Mouse (Mus musculus) kidney, adult 11 months (tissue): ENCODE measurements at regions not wholly inside any gene's neighbourhood (a gene's known extent, or its start where the extent isn't known, plus 50 kb on each side); places are given as distances from the start of the nearest gene placed in this dataset.

Source experiments
- DNase-seq: peaks from one replicate; pipeline ENCODE4 v3.0.0; 2022

GRCm38 (mm10) chr16:24137266-24138033 is 148.8 kb upstream of the Bcl6 start:
- DNase-seq, result no peak

DNA sequence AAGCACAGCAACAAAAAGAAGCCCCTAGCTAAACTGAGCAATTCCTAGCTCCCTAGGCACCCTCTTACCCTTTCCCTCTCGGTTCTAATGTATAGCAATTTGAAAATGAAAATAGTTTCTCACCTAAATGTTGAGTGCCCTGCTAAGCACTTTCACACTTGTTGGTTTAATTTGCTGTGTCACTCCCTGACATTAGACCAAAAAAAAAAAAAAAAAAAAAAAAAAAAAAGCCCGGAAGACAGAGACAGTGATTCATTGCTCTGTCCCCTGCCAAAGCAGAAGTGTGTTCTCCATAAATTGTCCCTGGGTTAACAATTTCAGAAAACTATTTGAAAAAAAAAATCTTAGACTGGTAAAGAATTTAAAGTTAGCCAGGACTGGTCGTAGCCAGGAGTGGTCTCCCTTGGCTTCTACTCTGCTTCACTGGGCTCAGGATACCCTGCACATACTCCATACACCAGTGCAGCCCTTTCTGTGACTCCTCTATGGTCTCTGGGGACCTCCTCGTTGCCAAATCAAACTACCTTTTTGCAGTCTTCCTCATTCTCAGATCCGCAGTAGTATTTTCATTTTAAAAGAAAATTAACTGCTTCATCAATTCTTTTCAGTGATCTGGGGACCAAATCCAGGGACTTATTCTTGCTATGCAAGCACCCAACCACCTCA is 148.0 kb upstream of the Bcl6 start:
- DNase-seq, result no peak

GRCm38 (mm10) chr16:24135841-24136240 is 147.2 kb upstream of the Bcl6 start:
- no peak for DNase-seq

DNA sequence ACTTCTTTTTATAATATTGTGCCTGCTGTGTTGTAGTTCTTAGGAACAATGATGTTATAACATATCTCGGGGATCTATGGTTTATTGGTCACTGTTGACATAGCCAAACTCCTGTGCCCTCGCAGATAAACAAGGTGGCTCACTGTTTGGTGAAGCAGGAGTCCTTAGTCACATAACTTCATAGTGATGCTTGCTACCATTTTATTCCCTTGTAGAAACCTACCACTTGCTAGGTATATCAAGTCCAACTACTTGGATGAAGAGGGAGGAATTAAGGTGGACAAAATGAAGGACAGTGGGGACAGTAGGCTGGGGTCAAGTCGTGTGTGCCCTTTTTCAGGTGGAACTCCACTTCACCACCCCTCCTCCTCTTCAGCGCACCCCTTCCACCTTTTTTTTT is 146.7 kb upstream of the Bcl6 start:
- no peak for DNase-seq

GRCm38 (mm10) chr16:24134486-24135050 is 145.9 kb upstream of the Bcl6 start:
- DNase-seq, result no peak

DNA sequence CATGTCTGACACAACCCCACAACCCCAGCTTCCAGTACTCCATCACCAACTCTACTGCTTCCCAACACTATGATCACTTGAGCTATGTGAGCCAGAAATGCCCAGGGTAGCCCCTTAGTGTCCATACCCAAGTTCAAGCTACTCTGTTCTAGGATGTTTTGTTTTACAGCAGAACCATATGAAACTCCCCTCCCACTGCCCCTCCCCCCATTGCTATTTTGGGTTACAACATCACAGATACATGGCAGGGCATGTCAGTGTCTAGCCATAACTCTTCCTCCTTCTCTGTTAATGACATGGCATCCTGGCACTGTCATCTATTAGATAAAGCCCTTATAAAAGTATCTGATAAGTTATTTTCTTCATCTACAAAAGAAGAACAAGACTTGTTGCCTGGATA is 142.0 kb upstream of the Bcl6 start:
- no peak for DNase-seq

DNA sequence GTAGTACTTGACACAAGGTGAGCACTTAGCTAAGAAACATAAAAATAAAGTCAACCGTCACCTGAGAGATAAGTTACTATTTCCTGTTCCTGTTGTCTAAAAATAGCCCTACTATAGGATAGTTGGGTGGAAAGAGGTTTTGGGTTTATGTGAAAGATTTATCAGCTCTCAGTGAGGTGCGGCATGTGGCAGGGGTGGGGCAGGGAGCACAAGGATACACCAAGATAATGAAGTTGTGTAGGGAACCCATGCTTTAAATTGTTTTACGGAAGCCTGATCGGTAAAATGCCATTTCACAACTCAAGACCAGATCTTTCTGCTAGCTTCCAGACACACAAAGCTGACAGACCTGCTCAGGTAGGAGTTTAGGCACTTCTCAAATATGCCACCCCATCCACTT is 141.0 kb upstream of the Bcl6 start:
- DNase-seq, result no peak

DNA sequence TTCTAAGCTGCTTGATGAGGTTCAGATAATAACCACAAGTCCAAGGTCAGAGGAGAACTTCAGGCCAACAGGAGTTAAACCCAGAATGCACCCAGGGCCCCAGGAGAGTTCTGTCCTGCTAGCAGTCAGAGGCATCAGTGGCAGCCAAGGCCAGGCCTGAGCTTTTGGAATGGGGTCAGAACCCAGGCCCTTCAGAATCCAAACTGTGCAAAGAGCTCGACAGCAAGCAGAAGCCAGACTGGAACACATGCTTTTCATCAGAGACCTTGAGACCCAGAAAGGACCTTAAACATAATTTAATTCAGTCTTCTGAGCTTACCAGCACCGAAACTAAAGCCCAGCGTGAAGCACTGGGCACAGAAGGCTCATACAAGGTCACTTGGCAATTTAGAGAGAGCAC is 139.9 kb upstream of the Bcl6 start:
- peak; percentile 24 for DNase-seq

- no peak for DNase-seq
Measured at GRCm38 (mm10) chr16:24124766-24125165, 136.1 kb upstream of the Bcl6 start.

DNA sequence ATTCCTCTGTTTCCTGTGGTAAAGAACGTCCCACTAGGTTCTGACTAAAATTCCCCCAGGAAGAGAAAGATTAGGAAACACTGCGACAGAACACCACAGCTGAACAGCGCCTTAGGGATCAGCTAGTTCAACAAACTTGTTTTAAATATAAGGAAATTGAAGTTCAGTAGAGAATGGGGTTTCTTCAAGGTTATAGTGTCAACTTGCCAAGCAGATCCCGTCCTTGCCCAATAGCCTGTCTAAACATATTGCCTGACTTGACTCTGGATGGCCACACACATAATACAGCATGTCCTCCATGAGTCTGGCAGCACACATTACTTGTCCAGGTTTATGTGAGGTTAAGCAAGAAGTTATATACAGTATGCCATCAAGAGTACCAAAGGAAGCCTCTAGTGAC is 135.4 kb upstream of the Bcl6 start:
- no peak for DNase-seq

- no peak for DNase-seq
Measured at GRCm38 (mm10) chr16:24121633-24122032, 133.0 kb upstream of the Bcl6 start.

- no peak for DNase-seq
Measured at GRCm38 (mm10) chr16:24120836-24121235, 132.2 kb upstream of the Bcl6 start.

GRCm38 (mm10) chr16:24118487-24118886 is 129.8 kb upstream of the Bcl6 start:
- DNase-seq, result no peak

- no peak for DNase-seq
Measured at GRCm38 (mm10) chr16:24102854-24103690, 114.4 kb upstream of the Bcl6 start.

GRCm38 (mm10) chr16:24097596-24097995 is 108.9 kb upstream of the Bcl6 start:
- DNase-seq, result no peak

GRCm38 (mm10) chr16:24096076-24096475 is 107.4 kb upstream of the Bcl6 start:
- DNase-seq, result no peak

DNA sequence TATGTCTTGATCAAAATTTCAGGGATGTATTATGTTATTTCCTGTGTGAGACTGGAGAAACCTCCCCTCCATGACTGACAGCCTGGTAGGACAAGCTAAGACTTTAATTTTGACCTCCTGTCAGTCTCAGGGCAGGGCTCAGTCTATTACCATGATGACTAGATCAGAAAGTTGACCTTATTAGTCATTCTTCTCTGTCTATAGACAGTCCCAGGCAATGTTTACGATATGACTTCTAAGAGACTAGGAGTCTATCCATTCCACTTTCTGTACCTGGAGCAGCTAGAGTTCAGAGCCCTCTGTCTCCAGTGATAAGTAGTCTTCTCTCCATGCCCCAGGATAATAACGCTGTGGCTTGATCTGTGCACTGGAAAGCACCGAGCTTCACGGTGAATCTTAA is 107.0 kb upstream of the Bcl6 start:
- DNase-seq, result no peak

GRCm38 (mm10) chr16:24094566-24094965 is 105.9 kb upstream of the Bcl6 start:
- no peak for DNase-seq

GRCm38 (mm10) chr16:24093624-24094023 is 105.0 kb upstream of the Bcl6 start:
- DNase-seq, result no peak

DNA sequence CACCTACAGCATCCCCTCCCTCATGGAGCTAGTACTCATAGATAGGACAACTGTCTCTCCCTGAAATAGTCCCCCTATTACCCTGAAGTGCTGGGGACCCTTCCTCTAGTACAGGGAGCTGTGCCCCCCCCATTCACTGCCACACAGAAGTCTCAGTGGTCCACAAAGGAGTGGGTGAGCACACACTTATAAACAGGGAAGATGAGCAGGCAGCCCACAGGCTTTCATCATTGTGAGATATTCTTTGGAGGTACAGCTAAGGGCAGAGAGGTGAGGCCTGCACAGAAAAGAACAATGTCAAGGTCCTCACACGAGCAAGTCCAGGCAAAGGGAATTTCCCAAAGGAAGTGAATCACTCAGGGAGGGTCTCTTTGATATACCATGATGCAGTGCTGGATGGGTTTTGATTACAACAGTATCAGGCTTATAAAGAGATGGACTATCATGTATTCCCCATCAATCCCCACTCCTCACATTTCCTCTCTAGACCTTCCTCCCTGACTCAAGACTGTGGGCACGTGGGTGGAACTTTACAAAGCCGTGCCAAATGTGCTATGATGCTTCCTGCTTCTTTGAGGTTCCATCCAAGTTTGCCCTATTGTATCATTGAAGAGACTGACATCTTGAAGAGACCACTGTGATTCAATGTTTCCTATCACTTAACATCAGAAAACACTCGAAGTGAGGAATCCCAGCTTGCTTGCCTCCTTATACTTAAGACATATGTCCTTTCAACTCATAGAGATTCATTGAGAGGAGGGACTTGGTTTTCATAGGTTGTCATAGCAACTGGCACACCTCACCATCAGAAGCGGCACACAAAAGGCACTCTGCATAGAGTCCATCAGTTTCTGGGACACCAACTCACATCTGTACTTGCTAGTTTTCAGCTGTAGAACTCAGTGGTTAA is 104.2 kb upstream of the Bcl6 start:
- no peak for DNase-seq

GRCm38 (mm10) chr16:24092136-24092535 is 103.5 kb upstream of the Bcl6 start:
- DNase-seq, result no peak

GRCm38 (mm10) chr16:24090981-24091380 is 102.3 kb upstream of the Bcl6 start:
- DNase-seq, result no peak
